Mouse (Mus musculus) right cerebral cortex, postnatal 10 days (tissue): ENCODE measurements around the gene 1700012B07Rik.
A peak's percentile ranks its signal among the peaks of the same experiment; 100 is the strongest.

Source experiments
- DNase-seq, 2 experiments: peaks; one replicate each; pipeline ENCODE4 v3.0.0; 2021; ENCODE audit warnings: low spot score in 2 of 2

The 1700012B07Rik gene

GRCm38 (mm10) chr11:109827946-109828345 lies at the start of gene 1700012B07Rik:
Gene 1700012B07Rik, minus strand, starts transcription at chr11:109828046.
- DNase-seq: no peak

- no peak for DNase-seq
These were observed 48.9 kb upstream of the 1700012B07Rik start for GRCm38 (mm10) chr11:109876767-109877166.

- DNase-seq: no peak
These were observed 48.0 kb upstream of the 1700012B07Rik start for GRCm38 (mm10) chr11:109875834-109876233.

GRCm38 (mm10) chr11:109875525-109875802 lies 47.6 kb upstream of the 1700012B07Rik start:
- no peak for DNase-seq

- no peak for DNase-seq
These were observed 47.0 kb upstream of the 1700012B07Rik start for GRCm38 (mm10) chr11:109874651-109875524.

GRCm38 (mm10) chr11:109873852-109874610 lies 46.2 kb upstream of the 1700012B07Rik start:
- no peak for DNase-seq

GRCm38 (mm10) chr11:109873161-109873775 lies 45.4 kb upstream of the 1700012B07Rik start:
- DNase-seq: peak in 1 of 2 experiments; percentile 40

GRCm38 (mm10) chr11:109872674-109873073 lies 44.8 kb upstream of the 1700012B07Rik start:
- no peak for DNase-seq

GRCm38 (mm10) chr11:109872056-109872455 lies 44.2 kb upstream of the 1700012B07Rik start:
- no peak for DNase-seq

GRCm38 (mm10) chr11:109867861-109868260 lies 40.0 kb upstream of the 1700012B07Rik start:
- no peak for DNase-seq

- no peak for DNase-seq
These were observed 38.8 kb upstream of the 1700012B07Rik start for GRCm38 (mm10) chr11:109866537-109867160.

GRCm38 (mm10) chr11:109865526-109865925 lies 37.7 kb upstream of the 1700012B07Rik start:
- no peak for DNase-seq

GRCm38 (mm10) chr11:109863951-109864350 lies 36.1 kb upstream of the 1700012B07Rik start:
- no peak for DNase-seq

- peak in 1 of 2 experiments; percentile 61 for DNase-seq
These were observed 35.4 kb upstream of the 1700012B07Rik start for GRCm38 (mm10) chr11:109863194-109863746.

GRCm38 (mm10) chr11:109860508-109860907 lies 32.7 kb upstream of the 1700012B07Rik start:
- DNase-seq: peak; percentile 92 to 95

GRCm38 (mm10) chr11:109859939-109860469 lies 32.2 kb upstream of the 1700012B07Rik start:
- DNase-seq: peak in 1 of 2 experiments; percentile 29

- DNase-seq: no peak
These were observed 31.6 kb upstream of the 1700012B07Rik start for GRCm38 (mm10) chr11:109859441-109859840.

- no peak for DNase-seq
These were observed 29.2 kb upstream of the 1700012B07Rik start for GRCm38 (mm10) chr11:109857086-109857485.

- no peak for DNase-seq
These were observed 26.2 kb upstream of the 1700012B07Rik start for GRCm38 (mm10) chr11:109854056-109854455.

GRCm38 (mm10) chr11:109853228-109853966 lies 25.6 kb upstream of the 1700012B07Rik start:
- no peak for DNase-seq
